Mouse (Mus musculus) bone marrow macrophage, adult 2 months (primary cell): ENCODE data around the gene Plxna1.

Experiments
- CTCF ChIP-seq: IDR thresholded peaks from 2 replicates; pipeline ENCODE4 v1.5.1; 2012; ENCODE audit warnings: low read depth, mild to moderate bottlenecking, low read length, moderate library complexity
- POLR2A ChIP-seq: IDR thresholded peaks from 2 replicates; pipeline ENCODE4 v1.6.1; 2012; ENCODE audit warnings: mild to moderate bottlenecking, low read depth, low read length, borderline replicate concordance

GRCm38 (mm10) chr6:89311518-89311917 is 50.9 kb downstream of the Plxna1 start:
- TF ChIP-seq POLR2A (no peak), CTCF (no peak)
